Mouse (Mus musculus) heart, adult 2 months (tissue): ENCODE measurements at regions not wholly inside any gene's neighbourhood (a gene's known extent, or its start where the extent isn't known, plus 50 kb on each side); places are given as distances from the start of the nearest gene placed in this dataset.

Experiments used
- DNase-seq, 2 experiments: peaks; one replicate each; pipeline ENCODE4 v3.0.0; 2021
- H3K27ac ChIP-seq: fragments of 200-600 bp; 2 replicates; pipeline ENCODE4 v1.8.1; 2022
- H3K27me3 ChIP-seq: fragments of 200-500 bp; 2 replicates; pipeline ENCODE4 v1.6.1; 2012; ENCODE audit warnings: mild to moderate bottlenecking, low read length, inconsistent platforms, mixed read lengths; ENCODE audit not compliant: control insufficient read depth, insufficient read depth
- H3K36me3 ChIP-seq: fragments of 200-500 bp; 2 replicates; pipeline ENCODE4 v1.6.1; 2012; ENCODE audit warnings: low read length, inconsistent platforms; ENCODE audit not compliant: control insufficient read depth, insufficient read depth
- H3K4me1 ChIP-seq: fragments of 200-500 bp; 2 replicates; pipeline ENCODE4 v1.6.1; 2011; ENCODE audit warnings: low read length; ENCODE audit not compliant: control insufficient read depth, insufficient read depth
- H3K4me3 ChIP-seq: fragments of 200-600 bp; 2 replicates; pipeline ENCODE4 v1.8.1; 2022
- H3K79me2 ChIP-seq: fragments of 200-500 bp; replicated peaks from 2 replicates; pipeline ENCODE4 v1.6.1; 2012; ENCODE audit warnings: mild to moderate bottlenecking, inconsistent platforms, low read length, moderate library complexity, mixed read lengths; ENCODE audit not compliant: control insufficient read depth, insufficient read depth
- H3K9ac ChIP-seq: fragments of 200-500 bp; 2 replicates; pipeline ENCODE4 v1.6.1; 2012; ENCODE audit warnings: low read depth, mild to moderate bottlenecking, control low read depth, inconsistent platforms, low read length, mixed read lengths
- CTCF ChIP-seq: fragments of 200-600 bp; IDR thresholded peaks from 2 replicates; pipeline ENCODE4 v1.8.1; 2022; ENCODE audit warnings: antibody characterized with exemption, mild to moderate bottlenecking, moderate library complexity
- EP300 ChIP-seq: fragments of 200-500 bp; IDR thresholded peaks from 2 replicates; pipeline ENCODE4 v1.6.1; 2011; ENCODE audit warnings: low read depth, low read length, control low read depth; ENCODE audit not compliant: insufficient read depth
- POLR2A ChIP-seq: fragments of 200-500 bp; IDR thresholded peaks from 2 replicates; pipeline ENCODE4 v1.6.1; 2011; ENCODE audit warnings: mild to moderate bottlenecking, low read depth, low read length, control low read depth; ENCODE audit not compliant: insufficient read depth
- WGBS: fragments of 180-500 bp; shearing (Covaris S2); methylation state at CpG from one replicate; pipeline ENCODE4 v1.1.7; 2018; 5-methylcytosine and 5-hydroxymethylcytosine counted together
- intact Hi-C: fragments of 180-260 bp; cut with DNase I; formaldehyde crosslinking; loops from one replicate; pipeline ENCODE4 v1.15.1; 2025

GRCm38 (mm10) chr4:137133789-137134188, 85.2 kb upstream of the Zbtb40 start:
- H3K4me3 ChIP-seq: no peak overlapping the region
- no peaks in the 10 kb centered on the region for H3K27me3 ChIP-seq
- H3K9ac ChIP-seq: no peak overlapping the region
- DNase-seq: peak in 1 of 2 experiments; percentile 15
- no peak for TF ChIP-seq POLR2A
- TF ChIP-seq CTCF: no peak
- no peak for TF ChIP-seq EP300
- no peaks in the 10 kb centered on the region for H3K4me1 ChIP-seq
- no peaks in the 10 kb centered on the region for H3K36me3 ChIP-seq
- H3K27ac ChIP-seq: no peak overlapping the region
- 38% methylated on average over 12 of the region's 13 CpGs for WGBS
- intact Hi-C loops: no loop called here
- no peaks in the 10 kb centered on the region for H3K79me2 ChIP-seq

- Histone ChIP-seq H3K4me1 (no peaks in the 10 kb centered on the region), H3K27ac (no peak overlapping the region), H3K36me3 (no peaks in the 10 kb centered on the region), H3K4me3 (no peak overlapping the region), H3K27me3 (no peaks in the 10 kb centered on the region), H3K9ac (no peak overlapping the region), H3K79me2 (no peaks in the 10 kb centered on the region)
- TF ChIP-seq POLR2A (no peak), EP300 (no peak), CTCF (no peak)
- DNase-seq: no peak
- intact Hi-C loops: no loop called here
- whole genome bisulfite sequencing: 50% methylated on average over 7 of the region's 7 CpGs
Observed at GRCm38 (mm10) chr4:137130619-137131212, 82.1 kb upstream of the Zbtb40 start.

- no peaks in the 10 kb centered on the region for H3K27me3 ChIP-seq
- H3K36me3 ChIP-seq: no peaks in the 10 kb centered on the region
- no peaks in the 10 kb centered on the region for H3K4me1 ChIP-seq
- DNase-seq: no peak
- no peaks in the 10 kb centered on the region for H3K79me2 ChIP-seq
- H3K27ac ChIP-seq: no peak overlapping the region
- no peak overlapping the region for H3K4me3 ChIP-seq
- no peak overlapping the region for H3K9ac ChIP-seq
- TF ChIP-seq POLR2A (no peak), CTCF (no peak), EP300 (no peak)
- intact Hi-C loops: no loop called here
- 30% methylated on average over 15 of the region's 15 CpGs for WGBS
Observed at GRCm38 (mm10) chr4:137128152-137128551, 79.6 kb upstream of the Zbtb40 start.

GRCm38 (mm10) chr4:137121684-137122083, 73.1 kb upstream of the Zbtb40 start:
- H3K36me3 ChIP-seq: no peaks in the 10 kb centered on the region
- H3K4me3 ChIP-seq: no peak overlapping the region
- no peak for DNase-seq
- H3K27ac ChIP-seq: no peak overlapping the region
- no peaks in the 10 kb centered on the region for H3K4me1 ChIP-seq
- 38% methylated on average over 10 of the region's 10 CpGs for WGBS
- no peaks in the 10 kb centered on the region for H3K27me3 ChIP-seq
- no peak for TF ChIP-seq POLR2A
- TF ChIP-seq CTCF: no peak
- TF ChIP-seq EP300: no peak
- intact Hi-C loops: no loop called here
- H3K9ac ChIP-seq: no peak overlapping the region
- H3K79me2 ChIP-seq: no peaks in the 10 kb centered on the region

GRCm38 (mm10) chr4:137120597-137120996, 72.0 kb upstream of the Zbtb40 start:
- DNase-seq: no peak
- Histone ChIP-seq H3K27ac (no peak overlapping the region), H3K9ac (no peak overlapping the region), H3K4me1 (no peaks in the 10 kb centered on the region), H3K79me2 (no peaks in the 10 kb centered on the region), H3K27me3 (no peaks in the 10 kb centered on the region), H3K36me3 (no peaks in the 10 kb centered on the region), H3K4me3 (no peak overlapping the region)
- intact Hi-C loops: no loop called here
- 58% methylated on average over 7 of the region's 7 CpGs for WGBS
- TF ChIP-seq CTCF: no peak
- TF ChIP-seq POLR2A: no peak
- TF ChIP-seq EP300: no peak

GRCm38 (mm10) chr4:137118332-137118715, 69.7 kb upstream of the Zbtb40 start:
- H3K27ac ChIP-seq: no peak overlapping the region
- no peaks in the 10 kb centered on the region for H3K79me2 ChIP-seq
- H3K9ac ChIP-seq: no peak overlapping the region
- no peak for DNase-seq
- 29% methylated on average over 10 of the region's 10 CpGs for WGBS
- no peaks in the 10 kb centered on the region for H3K36me3 ChIP-seq
- H3K4me3 ChIP-seq: no peak overlapping the region
- no peak for TF ChIP-seq EP300
- TF ChIP-seq CTCF: no peak
- no peak for TF ChIP-seq POLR2A
- H3K27me3 ChIP-seq: no peaks in the 10 kb centered on the region
- intact Hi-C loops: no loop called here
- no peaks in the 10 kb centered on the region for H3K4me1 ChIP-seq
